Mouse (Mus musculus) spleen, adult 2 months (tissue): Measurements from ENCODE around the gene Lce3a.

Experiments used
- CTCF ChIP-seq: fragments of 200-500 bp; IDR thresholded peaks from 2 replicates; pipeline ENCODE4 v1.5.1; 2011; ENCODE audit warnings: mild to moderate bottlenecking, inconsistent platforms; ENCODE audit not compliant: insufficient read depth, insufficient read length, insufficient replicate concordance; ENCODE audit errors: extremely low read depth
- POLR2A ChIP-seq: fragments of 200-500 bp; IDR thresholded peaks from 2 replicates; pipeline ENCODE4 v1.6.1; 2011; ENCODE audit warnings: low read depth, low read length, inconsistent platforms

GRCm38 (mm10) chr3:92920364-92920763, 5.7 kb downstream of the Lce3a start:
- TF ChIP-seq CTCF: no peak
- no peak for TF ChIP-seq POLR2A
